Mouse (Mus musculus): ENCODE measurements at regions not wholly inside any gene's neighbourhood (a gene's known extent, or its start where the extent isn't known, plus 50 kb on each side); places are given as distances from the start of the nearest gene placed in this dataset.

DNA sequence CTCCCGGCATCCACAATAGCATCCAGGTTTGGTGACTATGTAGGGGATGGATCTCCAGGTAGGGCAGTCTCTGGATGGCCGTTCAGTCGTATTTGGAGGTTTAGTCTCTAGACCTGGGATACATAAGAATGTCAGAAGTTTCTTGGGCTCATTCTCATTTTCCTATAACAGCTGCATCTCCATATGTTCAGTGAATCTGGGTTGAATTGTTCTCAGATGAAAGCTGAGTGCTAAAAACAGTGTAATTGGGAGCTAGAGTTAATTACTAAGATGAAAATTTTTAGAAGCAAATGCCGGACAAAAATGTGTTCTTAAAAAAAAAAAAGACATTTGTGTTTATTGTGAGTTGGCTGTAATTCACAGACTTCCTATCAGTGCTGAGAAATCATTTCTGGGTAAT lies 57.3 kb upstream of the Myo16 start:
- no peak overlapping the region for H3K27ac ChIP-seq (ENCODE audit: insufficient read depth, low read length)
- TF ChIP-seq POLR2A (IDR thresholded peaks at IDR 0.05; ENCODE audit: extremely low read depth, insufficient read depth, low read length) (no peak), CTCF (IDR thresholded peaks at IDR 0.05; ENCODE audit: extremely low read depth, insufficient read depth, low read length) (no peak)
- H3K4me1 ChIP-seq (ENCODE audit: control insufficient read depth, insufficient read depth, low read length), result peaks cover 4% of the 10 kb centered on the region

GRCm38 (mm10) chr8:10096968-10097547 lies 56.7 kb upstream of the Myo16 start:
- TF ChIP-seq POLR2A (IDR thresholded peaks at IDR 0.05; ENCODE audit: extremely low read depth, insufficient read depth, low read length) (no peak), CTCF (IDR thresholded peaks at IDR 0.05; ENCODE audit: extremely low read depth, insufficient read depth, low read length) (no peak)
- Histone ChIP-seq H3K4me3 (ENCODE audit: insufficient read depth, low read length) (no peak overlapping the region), H3K27ac (ENCODE audit: insufficient read depth, low read length) (peak overlapping the region; percentile 41; the same call in 1 of the 2 replicates), H3K4me1 (ENCODE audit: control insufficient read depth, insufficient read depth, low read length) (peaks cover 4% of the 10 kb centered on the region)

More for the DNA sequence above, 57.3 kb upstream of the Myo16 start:
- no peak overlapping the region for H3K4me3 ChIP-seq (ENCODE audit: insufficient read depth, low read length)
